Mouse (Mus musculus) liver, embryonic 15.5 days (tissue): ENCODE data around the gene B4galt2. TPM values are rescaled to one million over a fixed set of nuclear protein-coding genes. Genes with fewer than 3 reads are reported as not detected.

Source experiments
- polyA plus RNA-seq: library from polyadenylated mRNA; unstranded; fragments of >200 nt; fragmentation: Nextera tagmentation; extraction: Ambion mirVana; gene quantifications from 2 replicates; pipeline ENCODE4 v1.2.1, GENCODE M21; 2015

B4galt2 gene
- polyA plus RNA-seq, 1 experiment from 2014 or later: 1.0 TPM

Other genes with a start within 250 kb of the B4galt2 start
- gene Dmap1, start 201.2 kb downstream of the B4galt2 start, polyA plus RNA-seq: 17.6 and 19.1 TPM in 2 replicates
- gene Gm12845, start 159.1 kb downstream of the B4galt2 start, polyA plus RNA-seq: not detected in 2 replicates
- gene Klf17, start 117.8 kb downstream of the B4galt2 start, polyA plus RNA-seq: not detected in 2 replicates
- 56.1 and 56.4 TPM in 2 replicates for gene Slc6a9, start 49.0 kb downstream of the B4galt2 start, polyA plus RNA-seq
- 1.2 TPM in 2 replicates for gene Ccdc24, start 10.9 kb downstream of the B4galt2 start, polyA plus RNA-seq
- gene Atp6v0b, start 3.8 kb upstream of the B4galt2 start, polyA plus RNA-seq: 168 and 195 TPM in 2 replicates
- gene Dph2, start 8.5 kb upstream of the B4galt2 start, polyA plus RNA-seq: 5.9 and 6.9 TPM in 2 replicates
- 19.4 and 21.4 TPM in 2 replicates for gene Ipo13, start 31.5 kb upstream of the B4galt2 start, polyA plus RNA-seq
- gene Artn, start 46.3 kb upstream of the B4galt2 start, polyA plus RNA-seq: 2.3 and 2.9 TPM in 2 replicates